Mouse (Mus musculus): Measurements from ENCODE around the gene Rrm1. TPM values are rescaled to one million over a fixed set of nuclear protein-coding genes. Genes with fewer than 3 reads are reported as not detected.

The Rrm1 gene
- polyA plus RNA-seq, 1 experiment from 2014 or later: 261 TPM

- Histone ChIP-seq H3K27ac (replicated peaks; ENCODE audit: low read depth, low read length) (no peak overlapping the region), H3K4me3 (ENCODE audit: low read depth, low read length) (no peak overlapping the region), H3K4me1 (ENCODE audit: control insufficient read depth, insufficient read depth, low read length) (no peaks in the 10 kb centered on the region), H3K9ac (ENCODE audit: low read length) (no peak overlapping the region), H3K9me3 (ENCODE audit: control insufficient read depth, low read length) (no peaks in the 10 kb centered on the region), H3K27me3 (ENCODE audit: control insufficient read depth, insufficient read depth, low read length) (no peaks in the 10 kb centered on the region), H3K4me2 (ENCODE audit: low read depth, severe bottlenecking) (no peak overlapping the region), H3K36me3 (ENCODE audit: control insufficient read depth, insufficient read depth, low read length) (no peaks in the 10 kb centered on the region)
- ATAC-seq (ENCODE audit: insufficient number of reproducible peaks, low FRiP score, low TSS enrichment, low read depth) (no peak), DNase-seq (ENCODE audit: low spot score) (no peak)
- 49% methylated on average over 6 of the region's 6 CpGs for WGBS
Observed at GRCm38 (mm10) chr7:102415841-102416240, 25.7 kb upstream of the Rrm1 start.

- H3K4me2 ChIP-seq (ENCODE audit: low read depth, severe bottlenecking): no peak overlapping the region
- no peaks in the 10 kb centered on the region for H3K36me3 ChIP-seq (ENCODE audit: control insufficient read depth, insufficient read depth, low read length)
- H3K27me3 ChIP-seq (ENCODE audit: control insufficient read depth, insufficient read depth, low read length): no peaks in the 10 kb centered on the region
- DNase-seq (ENCODE audit: low spot score): peak; percentile 51
- H3K4me3 ChIP-seq (ENCODE audit: low read depth, low read length): no peak overlapping the region
- H3K9ac ChIP-seq (ENCODE audit: low read length): no peak overlapping the region
- no peaks in the 10 kb centered on the region for H3K4me1 ChIP-seq (ENCODE audit: control insufficient read depth, insufficient read depth, low read length)
- 7% methylated on average over 4 of the region's 4 CpGs for WGBS
- H3K27ac ChIP-seq (replicated peaks; ENCODE audit: low read depth, low read length): no peak overlapping the region
- no peaks in the 10 kb centered on the region for H3K9me3 ChIP-seq (ENCODE audit: control insufficient read depth, low read length)
- ATAC-seq (ENCODE audit: insufficient number of reproducible peaks, low FRiP score, low TSS enrichment, low read depth): 0 out of 2 replicates have a peak, but pooled peaks have one; percentile 17
Observed at GRCm38 (mm10) chr7:102417398-102417797, 24.1 kb upstream of the Rrm1 start.

GRCm38 (mm10) chr7:102422036-102422435, 19.5 kb upstream of the Rrm1 start:
- Histone ChIP-seq H3K4me1 (ENCODE audit: control insufficient read depth, insufficient read depth, low read length) (no peaks in the 10 kb centered on the region), H3K36me3 (ENCODE audit: control insufficient read depth, insufficient read depth, low read length) (no peaks in the 10 kb centered on the region), H3K9me3 (ENCODE audit: control insufficient read depth, low read length) (no peaks in the 10 kb centered on the region), H3K4me3 (ENCODE audit: low read depth, low read length) (no peak overlapping the region), H3K27me3 (ENCODE audit: control insufficient read depth, insufficient read depth, low read length) (no peaks in the 10 kb centered on the region), H3K9ac (ENCODE audit: low read length) (no peak overlapping the region), H3K27ac (replicated peaks; ENCODE audit: low read depth, low read length) (no peak overlapping the region), H3K4me2 (ENCODE audit: low read depth, severe bottlenecking) (no peak overlapping the region)
- no peak for DNase-seq (ENCODE audit: low spot score)
- 92% methylated on average over 2 of the region's 2 CpGs for WGBS
- no peak for ATAC-seq (ENCODE audit: insufficient number of reproducible peaks, low FRiP score, low TSS enrichment, low read depth)

- WGBS: 54% methylated on average over 6 of the region's 6 CpGs
- H3K4me3 ChIP-seq (ENCODE audit: low read depth, low read length): no peak overlapping the region
- no peaks in the 10 kb centered on the region for H3K9me3 ChIP-seq (ENCODE audit: control insufficient read depth, low read length)
- H3K4me2 ChIP-seq (ENCODE audit: low read depth, severe bottlenecking): no peak overlapping the region
- H3K9ac ChIP-seq (ENCODE audit: low read length): no peak overlapping the region
- ATAC-seq (ENCODE audit: insufficient number of reproducible peaks, low FRiP score, low TSS enrichment, low read depth) (no peak), DNase-seq (ENCODE audit: low spot score) (no peak)
- no peaks in the 10 kb centered on the region for H3K27me3 ChIP-seq (ENCODE audit: control insufficient read depth, insufficient read depth, low read length)
- H3K4me1 ChIP-seq (ENCODE audit: control insufficient read depth, insufficient read depth, low read length): no peaks in the 10 kb centered on the region
- H3K36me3 ChIP-seq (ENCODE audit: control insufficient read depth, insufficient read depth, low read length): no peaks in the 10 kb centered on the region
- H3K27ac ChIP-seq (replicated peaks; ENCODE audit: low read depth, low read length): no peak overlapping the region
Observed at GRCm38 (mm10) chr7:102425933-102426685, 15.4 kb upstream of the Rrm1 start.

- ATAC-seq (ENCODE audit: insufficient number of reproducible peaks, low FRiP score, low TSS enrichment, low read depth) (no peak), DNase-seq (ENCODE audit: low spot score) (no peak)
- 70% methylated on average over 2 of the region's 2 CpGs for WGBS
Observed at GRCm38 (mm10) chr7:102434344-102434743, 7.2 kb upstream of the Rrm1 start.

GRCm38 (mm10) chr7:102440822-102441656, 456 bp upstream of the Rrm1 start:
- Histone ChIP-seq H3K36me3 (ENCODE audit: control insufficient read depth, insufficient read depth, low read length) (peaks cover 5% of the 10 kb centered on the region; the same call in 1 of the 2 replicates), H3K4me1 (ENCODE audit: control insufficient read depth, insufficient read depth, low read length) (no peaks in the 10 kb centered on the region; the same call in 1 of the 2 replicates), H3K4me3 (ENCODE audit: low read depth, low read length) (peak overlapping the region; percentile 90), H3K27me3 (ENCODE audit: control insufficient read depth, insufficient read depth, low read length) (no peaks in the 10 kb centered on the region; the same call in 1 of the 2 replicates), H3K9me3 (ENCODE audit: control insufficient read depth, low read length) (no peaks in the 10 kb centered on the region), H3K9ac (ENCODE audit: low read length) (no peak overlapping the region; the same call in 1 of the 2 replicates), H3K27ac (replicated peaks; ENCODE audit: low read depth, low read length) (no peak overlapping the region), H3K4me2 (ENCODE audit: low read depth, severe bottlenecking) (no peak overlapping the region)
- no peak for ATAC-seq (ENCODE audit: insufficient number of reproducible peaks, low FRiP score, low TSS enrichment, low read depth)
- 53% methylated on average over 15 of the region's 15 CpGs for WGBS
- DNase-seq (ENCODE audit: low spot score): peak; percentile 24

More at GRCm38 (mm10) chr7:102434344-102434743, 7.2 kb upstream of the Rrm1 start:
- H3K4me3 ChIP-seq (ENCODE audit: low read depth, low read length): no peak overlapping the region
- no peak overlapping the region for H3K9ac ChIP-seq (ENCODE audit: low read length)
- no peaks in the 10 kb centered on the region for H3K9me3 ChIP-seq (ENCODE audit: control insufficient read depth, low read length)
- no peaks in the 10 kb centered on the region for H3K36me3 ChIP-seq (ENCODE audit: control insufficient read depth, insufficient read depth, low read length)
- H3K4me2 ChIP-seq (ENCODE audit: low read depth, severe bottlenecking): no peak overlapping the region
- H3K27me3 ChIP-seq (ENCODE audit: control insufficient read depth, insufficient read depth, low read length): no peaks in the 10 kb centered on the region
- H3K4me1 ChIP-seq (ENCODE audit: control insufficient read depth, insufficient read depth, low read length): no peaks in the 10 kb centered on the region
- H3K27ac ChIP-seq (replicated peaks; ENCODE audit: low read depth, low read length): no peak overlapping the region

- WGBS: 4% methylated on average over 4 of the region's 4 CpGs
- H3K9me3 ChIP-seq (ENCODE audit: control insufficient read depth, low read length): no peaks in the 10 kb centered on the region
- H3K9ac ChIP-seq (ENCODE audit: low read length): peak overlapping the region; percentile 95
- no peak for DNase-seq (ENCODE audit: low spot score)
- H3K4me1 ChIP-seq (ENCODE audit: control insufficient read depth, insufficient read depth, low read length): no peaks in the 10 kb centered on the region; the same call in 1 of the 2 replicates
- H3K27me3 ChIP-seq (ENCODE audit: control insufficient read depth, insufficient read depth, low read length): no peaks in the 10 kb centered on the region; the same call in 1 of the 2 replicates
- peak overlapping the region; percentile 90 for H3K4me3 ChIP-seq (ENCODE audit: low read depth, low read length)
- ATAC-seq (ENCODE audit: insufficient number of reproducible peaks, low FRiP score, low TSS enrichment, low read depth): no peak
- H3K4me2 ChIP-seq (ENCODE audit: low read depth, severe bottlenecking): peak overlapping the region; percentile 55
- H3K36me3 ChIP-seq (ENCODE audit: control insufficient read depth, insufficient read depth, low read length): peaks cover 9% of the 10 kb centered on the region; the same call in 1 of the 2 replicates
- H3K27ac ChIP-seq (replicated peaks; ENCODE audit: low read depth, low read length): peak overlapping the region; percentile 91
Observed at GRCm38 (mm10) chr7:102442432-102442831, 937 bp downstream of the Rrm1 start.

GRCm38 (mm10) chr7:102444301-102444700, 2.8 kb downstream of the Rrm1 start:
- 85% methylated on average over 2 of the region's 2 CpGs for WGBS
- no peaks in the 10 kb centered on the region; the same call in 1 of the 2 replicates for H3K4me1 ChIP-seq (ENCODE audit: control insufficient read depth, insufficient read depth, low read length)
- no peaks in the 10 kb centered on the region for H3K9me3 ChIP-seq (ENCODE audit: control insufficient read depth, low read length)
- H3K27ac ChIP-seq (replicated peaks; ENCODE audit: low read depth, low read length): no peak overlapping the region
- no peaks in the 10 kb centered on the region; the same call in 1 of the 2 replicates for H3K27me3 ChIP-seq (ENCODE audit: control insufficient read depth, insufficient read depth, low read length)
- DNase-seq (ENCODE audit: low spot score) (no peak), ATAC-seq (ENCODE audit: insufficient number of reproducible peaks, low FRiP score, low TSS enrichment, low read depth) (no peak)
- H3K4me2 ChIP-seq (ENCODE audit: low read depth, severe bottlenecking): no peak overlapping the region
- H3K4me3 ChIP-seq (ENCODE audit: low read depth, low read length): no peak overlapping the region
- no peak overlapping the region for H3K9ac ChIP-seq (ENCODE audit: low read length)
- peaks cover 13% of the 10 kb centered on the region; the same call in 1 of the 2 replicates for H3K36me3 ChIP-seq (ENCODE audit: control insufficient read depth, insufficient read depth, low read length)
